Mouse (Mus musculus) liver, embryonic 12.5 days (tissue): ENCODE results near the gene Acvr1. TPM values are rescaled to one million over a fixed set of nuclear protein-coding genes. Genes with fewer than 3 reads are reported as not detected.

Experiments
- ATAC-seq: fragments of 200-750 bp; cut with Nextera tagmentation; 2 replicates; pipeline ENCODE4 v1.8.0; 2017; ENCODE audit warnings: moderate number of reproducible peaks, mild to moderate bottlenecking, moderate library complexity
- H3K27ac ChIP-seq: fragments of 300-500 bp; sonication (generic); 2 replicates; pipeline ENCODE4 v1.5.1; 2016; ENCODE audit warnings: mild to moderate bottlenecking
- H3K27me3 ChIP-seq: fragments of 300-500 bp; sonication (generic); replicated peaks from 2 replicates; pipeline ENCODE4 v1.6.1; 2016; ENCODE audit warnings: mild to moderate bottlenecking, moderate library complexity
- H3K36me3 ChIP-seq: fragments of 300-500 bp; sonication (generic); 2 replicates; pipeline ENCODE4 v1.6.1; 2016; ENCODE audit warnings: mild to moderate bottlenecking, moderate library complexity
- H3K4me1 ChIP-seq: fragments of 300-500 bp; sonication (generic); 2 replicates; pipeline ENCODE4 v1.6.1; 2016
- H3K4me2 ChIP-seq: fragments of 300-500 bp; sonication (generic); 2 replicates; pipeline ENCODE4 v1.6.1; 2016; ENCODE audit warnings: mild to moderate bottlenecking, moderate library complexity
- H3K4me3 ChIP-seq: fragments of 300-500 bp; sonication (generic); 2 replicates; pipeline ENCODE4 v1.5.1; 2016; ENCODE audit warnings: mild to moderate bottlenecking, moderate library complexity
- H3K9ac ChIP-seq: fragments of 300-500 bp; sonication (generic); 2 replicates; pipeline ENCODE4 v1.6.1; 2016; ENCODE audit warnings: mild to moderate bottlenecking, moderate library complexity
- H3K9me3 ChIP-seq: fragments of 300-500 bp; sonication (generic); replicated peaks from 2 replicates; pipeline ENCODE4 v1.6.1; 2016; ENCODE audit warnings: mild to moderate bottlenecking, moderate library complexity
- WGBS: fragments of 180-500 bp; shearing (Covaris S2); methylation state at CpG from one replicate; pipeline ENCODE4 v1.1.7; 2016; ENCODE audit not compliant: insufficient replicate concordance; 5-methylcytosine and 5-hydroxymethylcytosine counted together
- polyA plus RNA-seq: library from polyadenylated mRNA; unstranded; fragments of >200 nt; fragmentation: Nextera tagmentation; extraction: Ambion mirVana; gene quantifications from 2 replicates; pipeline ENCODE4 v1.2.1, GENCODE M21; 2016

The Acvr1 gene
- polyA plus RNA-seq, 1 experiment from 2014 or later, result 3.8 TPM

DNA sequence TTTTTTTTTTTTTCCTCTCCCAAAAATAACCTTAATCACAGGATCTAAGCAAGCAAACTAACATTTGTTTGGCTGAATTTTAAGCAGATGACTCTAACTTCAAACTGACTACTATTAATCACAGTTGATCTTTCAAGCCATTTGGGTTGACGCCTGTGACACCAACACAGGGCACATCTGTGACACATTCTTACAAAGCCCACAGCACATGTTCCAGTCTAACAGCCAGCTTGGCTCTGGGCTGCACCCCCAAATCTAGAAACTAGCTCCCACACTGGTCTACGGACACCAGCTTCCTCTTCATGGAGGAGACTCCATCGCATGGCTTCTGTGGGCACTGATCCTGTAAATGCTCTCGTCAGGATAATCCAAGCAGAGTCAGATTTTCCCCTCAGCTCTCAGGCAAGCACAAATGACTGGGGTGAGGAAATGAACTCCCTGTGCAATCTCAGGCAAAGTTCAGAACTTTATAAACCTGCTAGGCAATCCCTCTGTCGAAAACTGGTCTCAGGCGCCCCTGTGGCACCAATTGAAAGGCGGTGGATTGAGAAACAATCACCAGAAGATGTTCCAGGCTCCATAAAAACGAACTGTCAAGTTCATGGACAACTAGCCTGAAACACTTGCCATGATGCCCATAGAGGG, 110.0 kb downstream of the Acvr1 start:
- no peak overlapping the region for H3K27ac ChIP-seq
- no peak overlapping the region for H3K9ac ChIP-seq
- H3K9me3 ChIP-seq, result no peaks in the 10 kb centered on the region
- H3K4me2 ChIP-seq, result no peak overlapping the region
- no peaks in the 10 kb centered on the region for H3K27me3 ChIP-seq
- peaks cover 34% of the 10 kb centered on the region for H3K36me3 ChIP-seq
- H3K4me1 ChIP-seq, result no peaks in the 10 kb centered on the region
- H3K4me3 ChIP-seq, result no peak overlapping the region
- no peak for ATAC-seq
- WGBS, result 73% methylated on average over 8 of the region's 8 CpGs

GRCm38 (mm10) chr2:58454095-58454865, 112.7 kb downstream of the Acvr1 start:
- no peaks in the 10 kb centered on the region for H3K27me3 ChIP-seq
- no peak overlapping the region for H3K4me3 ChIP-seq
- 80% methylated on average over 16 of the region's 16 CpGs for WGBS
- peaks cover 26% of the 10 kb centered on the region for H3K36me3 ChIP-seq
- no peaks in the 10 kb centered on the region for H3K9me3 ChIP-seq
- no peak overlapping the region for H3K9ac ChIP-seq
- H3K4me1 ChIP-seq, result no peaks in the 10 kb centered on the region
- H3K27ac ChIP-seq, result no peak overlapping the region
- ATAC-seq, result no peak
- H3K4me2 ChIP-seq, result no peak overlapping the region

DNA sequence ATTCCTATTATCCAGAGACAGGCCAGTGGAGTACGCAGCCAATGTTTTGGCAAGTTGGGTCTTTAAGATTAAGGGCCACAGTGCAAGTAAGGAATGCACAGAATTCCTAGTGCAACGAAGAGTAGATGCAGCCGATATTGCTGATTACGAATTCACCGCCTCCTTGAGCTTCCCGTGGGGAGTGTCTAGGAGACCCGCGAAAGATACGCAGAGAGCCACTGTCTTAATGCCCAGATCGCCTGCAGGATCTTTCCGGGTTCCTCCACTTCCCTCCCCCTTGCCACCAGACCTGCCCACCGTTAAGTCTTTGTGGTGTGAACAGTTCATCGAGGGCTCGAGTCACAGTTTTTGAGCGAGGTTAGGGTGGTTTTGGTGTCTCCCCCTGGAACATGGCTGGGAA, 120.0 kb downstream of the Acvr1 start:
- WGBS, result 83% methylated on average over 15 of the region's 15 CpGs
- Histone ChIP-seq H3K4me3 (no peak overlapping the region), H3K27ac (no peak overlapping the region), H3K9ac (no peak overlapping the region), H3K9me3 (no peaks in the 10 kb centered on the region), H3K4me1 (no peaks in the 10 kb centered on the region), H3K27me3 (no peaks in the 10 kb centered on the region), H3K36me3 (peaks cover 11% of the 10 kb centered on the region), H3K4me2 (no peak overlapping the region)
- ATAC-seq, result no peak

GRCm38 (mm10) chr2:58443163-58443562, 123.8 kb downstream of the Acvr1 start:
- H3K36me3 ChIP-seq, result peaks cover 11% of the 10 kb centered on the region
- H3K9ac ChIP-seq, result no peak overlapping the region
- ATAC-seq, result no peak
- no peaks in the 10 kb centered on the region for H3K9me3 ChIP-seq
- H3K27ac ChIP-seq, result no peak overlapping the region
- H3K4me3 ChIP-seq, result no peak overlapping the region
- whole genome bisulfite sequencing, result 33% methylated on average over 4 of the region's 4 CpGs
- H3K4me1 ChIP-seq, result no peaks in the 10 kb centered on the region
- no peak overlapping the region for H3K4me2 ChIP-seq
- no peaks in the 10 kb centered on the region for H3K27me3 ChIP-seq

- no peak overlapping the region for H3K4me2 ChIP-seq
- H3K9me3 ChIP-seq, result no peaks in the 10 kb centered on the region
- no peaks in the 10 kb centered on the region for H3K36me3 ChIP-seq
- H3K4me1 ChIP-seq, result no peaks in the 10 kb centered on the region
- no peaks in the 10 kb centered on the region for H3K27me3 ChIP-seq
- no peak overlapping the region for H3K9ac ChIP-seq
- ATAC-seq, result no peak
- H3K27ac ChIP-seq, result no peak overlapping the region
- 62% methylated on average over 3 of the region's 3 CpGs for WGBS
- H3K4me3 ChIP-seq, result no peak overlapping the region
These were observed 130.0 kb downstream of the Acvr1 start for GRCm38 (mm10) chr2:58436911-58437310.

DNA sequence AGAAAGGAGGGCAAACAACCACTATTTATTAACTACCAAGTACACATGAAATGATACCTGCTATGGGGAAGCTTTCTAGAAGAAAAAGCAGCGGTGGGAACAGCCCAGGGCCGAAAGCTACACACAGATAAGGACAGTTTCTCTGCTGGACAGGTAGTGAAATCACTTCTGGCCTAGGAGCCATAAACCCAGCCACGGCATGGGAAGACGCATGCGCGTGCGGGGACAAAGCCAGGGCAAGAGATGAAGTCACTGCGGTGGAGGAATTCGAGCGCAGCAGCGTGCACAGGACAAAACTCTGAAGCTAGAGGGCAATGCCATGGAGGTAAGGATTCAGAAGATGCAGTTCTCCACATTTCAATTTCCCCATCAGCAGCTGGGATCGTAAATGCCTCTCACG, 131.4 kb downstream of the Acvr1 start:
- Histone ChIP-seq H3K9me3 (no peaks in the 10 kb centered on the region), H3K27me3 (no peaks in the 10 kb centered on the region), H3K4me1 (no peaks in the 10 kb centered on the region), H3K9ac (no peak overlapping the region), H3K4me2 (no peak overlapping the region), H3K27ac (no peak overlapping the region), H3K4me3 (no peak overlapping the region), H3K36me3 (no peaks in the 10 kb centered on the region)
- ATAC-seq, result no peak
- 84% methylated on average over 13 of the region's 13 CpGs for WGBS

GRCm38 (mm10) chr2:58434438-58434837, 132.5 kb downstream of the Acvr1 start:
- Histone ChIP-seq H3K4me3 (no peak overlapping the region), H3K27me3 (no peaks in the 10 kb centered on the region)
- no peak for ATAC-seq

GRCm38 (mm10) chr2:58433317-58433716, 133.6 kb downstream of the Acvr1 start:
- H3K4me2 ChIP-seq, result no peak overlapping the region
- no peak overlapping the region for H3K4me3 ChIP-seq
- H3K27ac ChIP-seq, result no peak overlapping the region
- H3K9me3 ChIP-seq, result no peaks in the 10 kb centered on the region
- no peaks in the 10 kb centered on the region for H3K4me1 ChIP-seq
- WGBS, result 65% methylated on average over 2 of the region's 2 CpGs
- H3K36me3 ChIP-seq, result no peaks in the 10 kb centered on the region
- no peak overlapping the region for H3K9ac ChIP-seq
- ATAC-seq, result no peak
- H3K27me3 ChIP-seq, result no peaks in the 10 kb centered on the region

More at GRCm38 (mm10) chr2:58434438-58434837, 132.5 kb downstream of the Acvr1 start:
- Histone ChIP-seq H3K9me3 (no peaks in the 10 kb centered on the region), H3K27ac (no peak overlapping the region), H3K9ac (no peak overlapping the region), H3K4me1 (no peaks in the 10 kb centered on the region), H3K36me3 (no peaks in the 10 kb centered on the region), H3K4me2 (no peak overlapping the region)
- 56% methylated on average over 2 of the region's 2 CpGs for WGBS

DNA sequence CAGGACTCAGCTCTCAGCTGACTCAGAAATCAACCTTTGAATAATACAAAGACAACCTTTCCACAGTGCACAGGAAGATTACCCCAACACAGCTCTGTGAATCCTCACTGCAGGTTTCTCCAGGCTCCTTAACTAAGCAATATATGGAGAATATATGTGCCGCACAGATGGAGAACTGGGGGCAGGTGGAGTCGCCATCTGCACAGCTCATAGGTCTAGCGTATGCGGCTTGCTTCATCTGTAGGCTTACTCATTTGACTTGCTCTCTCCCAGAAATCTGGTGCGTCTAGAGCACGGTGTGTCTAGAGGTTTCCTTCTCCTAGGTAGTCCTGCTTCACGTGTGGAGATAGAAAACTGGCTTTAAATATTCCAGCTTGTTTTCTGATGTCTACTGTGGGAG, 134.7 kb downstream of the Acvr1 start:
- WGBS, result 82% methylated on average over 7 of the region's 7 CpGs
- no peak overlapping the region for H3K4me2 ChIP-seq
- ATAC-seq, result no peak
- H3K27me3 ChIP-seq, result no peaks in the 10 kb centered on the region
- no peak overlapping the region for H3K4me3 ChIP-seq
- no peaks in the 10 kb centered on the region for H3K4me1 ChIP-seq
- H3K9ac ChIP-seq, result no peak overlapping the region
- no peaks in the 10 kb centered on the region for H3K9me3 ChIP-seq
- no peak overlapping the region for H3K27ac ChIP-seq
- no peaks in the 10 kb centered on the region for H3K36me3 ChIP-seq

DNA sequence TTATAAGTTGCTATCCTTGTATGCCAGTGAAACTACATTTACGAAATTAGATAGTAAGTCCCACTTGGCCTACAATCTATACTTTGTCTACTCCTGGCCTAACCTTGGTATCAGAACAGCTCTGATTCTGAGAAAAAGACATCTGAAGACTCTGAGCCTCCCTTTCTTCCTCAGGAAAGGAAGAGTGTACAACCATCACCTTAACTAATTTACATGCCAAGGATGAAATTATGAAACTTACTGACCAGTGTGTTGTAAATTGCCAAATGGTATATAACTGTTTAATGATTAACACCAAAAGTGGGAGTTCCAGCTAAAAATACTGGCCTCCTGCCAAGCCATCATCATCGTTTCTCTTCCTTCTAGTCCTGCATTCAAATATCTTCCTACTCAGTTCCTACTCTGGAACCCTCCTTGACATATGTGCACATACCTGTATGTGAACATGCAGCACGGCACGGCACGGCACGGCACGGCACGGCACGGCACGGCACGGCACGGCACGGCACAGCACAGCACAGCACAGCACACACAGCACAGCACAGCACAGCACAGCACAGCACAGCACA, 141.4 kb downstream of the Acvr1 start:
- ATAC-seq, result no peak
- H3K27me3 ChIP-seq, result no peaks in the 10 kb centered on the region
- no peaks in the 10 kb centered on the region for H3K4me1 ChIP-seq
- no peaks in the 10 kb centered on the region for H3K36me3 ChIP-seq
- no peak overlapping the region for H3K4me3 ChIP-seq
- no peaks in the 10 kb centered on the region for H3K9me3 ChIP-seq
- WGBS, result 87% methylated on average over 13 of the region's 13 CpGs
- H3K4me2 ChIP-seq, result no peak overlapping the region
- no peak overlapping the region for H3K27ac ChIP-seq
- no peak overlapping the region for H3K9ac ChIP-seq

- Histone ChIP-seq H3K9me3 (no peaks in the 10 kb centered on the region), H3K4me2 (no peak overlapping the region), H3K27ac (no peak overlapping the region), H3K4me3 (no peak overlapping the region), H3K9ac (no peak overlapping the region), H3K27me3 (no peaks in the 10 kb centered on the region), H3K36me3 (no peaks in the 10 kb centered on the region), H3K4me1 (no peaks in the 10 kb centered on the region)
- 49% methylated on average over 5 of the region's 5 CpGs for whole genome bisulfite sequencing
- ATAC-seq, result no peak
These were observed 143.6 kb downstream of the Acvr1 start for GRCm38 (mm10) chr2:58423319-58423718.

DNA sequence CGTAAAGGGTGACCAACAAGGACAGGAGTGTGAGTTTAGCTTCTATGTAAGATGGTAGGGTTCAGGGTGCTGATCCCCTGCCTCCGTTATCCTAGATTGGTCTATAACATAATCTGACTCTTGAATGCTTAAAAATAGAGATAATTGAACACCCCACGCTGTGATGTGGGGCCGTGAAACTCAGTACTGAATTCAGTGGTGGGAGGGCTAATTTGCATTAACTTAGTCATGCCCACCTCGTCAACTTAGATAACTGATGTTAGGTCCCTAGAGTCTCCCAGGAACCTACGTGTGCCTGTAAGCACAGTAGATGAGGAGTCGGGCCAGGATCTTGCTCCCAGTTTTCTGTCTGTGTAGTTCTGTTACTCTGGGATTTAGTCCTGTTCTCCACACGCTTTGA, 147.4 kb downstream of the Acvr1 start:
- Histone ChIP-seq H3K4me3 (no peak overlapping the region), H3K27me3 (no peaks in the 10 kb centered on the region), H3K27ac (no peak overlapping the region), H3K36me3 (no peaks in the 10 kb centered on the region), H3K4me1 (no peaks in the 10 kb centered on the region), H3K9ac (no peak overlapping the region), H3K4me2 (no peak overlapping the region), H3K9me3 (no peaks in the 10 kb centered on the region)
- 74% methylated on average over 8 of the region's 8 CpGs for WGBS
- no peak for ATAC-seq
